Mouse (Mus musculus) mesoderm, embryonic 11.5 days (tissue): ENCODE measurements around the gene Rexo5.

Experiments used
- DNase-seq: peaks from one replicate; pipeline ENCODE4 v3.0.0-alpha.2; 2012; ENCODE audit warnings: low read depth, low spot score

The Rexo5 gene

GRCm38 (mm10) chr7:119892742-119893141, 98.9 kb downstream of the Rexo5 start:
- no peak for DNase-seq

GRCm38 (mm10) chr7:119894818-119895544, 101.2 kb downstream of the Rexo5 start:
- DNase-seq: no peak

GRCm38 (mm10) chr7:119895639-119896512, 102.1 kb downstream of the Rexo5 start, which contains the start of the genes Lyrm1 and Dcun1d3:
Gene Lyrm1 (plus strand): TSS chr7:119895861.
Gene Dcun1d3 (minus strand): TSS chr7:119896298.
- peak; percentile 99 for DNase-seq

- no peak for DNase-seq
Measured at GRCm38 (mm10) chr7:119897521-119898109, 103.8 kb downstream of the Rexo5 start.

- no peak for DNase-seq
Measured at GRCm38 (mm10) chr7:119898247-119898856, 104.5 kb downstream of the Rexo5 start.
